17 mouse cellular contexts compared by ENCODE assay signal in the genomic region with DNA sequence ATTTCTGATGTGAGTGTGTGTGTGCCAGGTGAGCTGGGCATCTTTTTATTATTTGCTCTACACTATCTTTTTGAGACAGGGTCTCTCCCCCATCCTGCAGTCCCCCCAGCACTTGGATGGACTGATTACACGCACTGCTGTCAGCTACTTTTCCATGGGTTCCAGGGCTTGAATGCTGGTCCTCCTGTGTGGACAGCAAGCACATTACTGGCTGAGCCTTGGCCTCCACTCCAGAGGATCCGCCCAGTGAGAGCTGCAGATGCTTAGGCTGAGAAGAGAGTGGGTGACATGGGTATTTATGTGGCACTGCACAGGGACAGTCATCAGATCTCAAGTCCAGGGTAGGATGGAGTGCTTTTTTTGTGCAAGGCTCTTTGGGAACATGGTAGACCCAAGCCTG.
"Had no signal": no experiment of that assay in that cellular context is flagged by ENCODE, and none has a peak within 500 bp of the region (broad histone marks: within the 10 kb centered on the region; RNA-seq: fewer than 3 reads in every experiment).

No protein-coding gene starts in this region.

- H3K27me3 ChIP-seq: liver, embryonic 13.5 days; liver, embryonic 15.5 days; lung, embryonic 15.5 days; neural tube, embryonic 12.5 days; stomach, embryonic 15.5 days had no signal

- DNase-seq: liver, embryonic 13.5 days; liver, postnatal 0 days; lung, adult 2 months; lung, postnatal 14 days; lung, postnatal 36 days; midbrain, embryonic 14.5 days; right cerebral cortex, postnatal 14 days; thymus, adult 18-20 months; thymus, postnatal 14 days; thymus, postnatal 36 days had no signal

- H3K4me1 ChIP-seq: liver, embryonic 13.5 days; liver, embryonic 15.5 days; lung, embryonic 15.5 days; neural tube, embryonic 12.5 days; stomach, embryonic 15.5 days had no signal

- H3K9me3 ChIP-seq: liver, embryonic 13.5 days; liver, embryonic 15.5 days; lung, embryonic 15.5 days; megakaryocyte, embryonic 14.5 days; neural tube, embryonic 12.5 days; stomach, embryonic 15.5 days had no signal

- H3K4me2 ChIP-seq: liver, embryonic 13.5 days; liver, embryonic 15.5 days; lung, embryonic 15.5 days; neural tube, embryonic 12.5 days; stomach, embryonic 15.5 days had no signal

- ATAC-seq: liver, postnatal 0 days; lung, postnatal 0 days had no signal

- H3K9ac ChIP-seq: liver, embryonic 13.5 days; liver, embryonic 15.5 days; liver, postnatal 0 days; lung, embryonic 15.5 days; neural tube, embryonic 12.5 days; stomach, embryonic 15.5 days had no signal

- H3K27ac ChIP-seq: liver, embryonic 13.5 days; liver, embryonic 15.5 days; lung, embryonic 15.5 days; macrophage; neural tube, embryonic 12.5 days; stomach, embryonic 15.5 days had no signal

- H3K36me3 ChIP-seq: liver, embryonic 13.5 days; liver, embryonic 15.5 days; lung, embryonic 15.5 days; neural tube, embryonic 12.5 days; stomach, embryonic 15.5 days had no signal

- H3K4me3 ChIP-seq: liver, embryonic 13.5 days; liver, embryonic 15.5 days; lung, embryonic 15.5 days; megakaryocyte, embryonic 14.5 days; neural tube, embryonic 12.5 days; stomach, embryonic 15.5 days had no signal
